In the genomic region with DNA sequence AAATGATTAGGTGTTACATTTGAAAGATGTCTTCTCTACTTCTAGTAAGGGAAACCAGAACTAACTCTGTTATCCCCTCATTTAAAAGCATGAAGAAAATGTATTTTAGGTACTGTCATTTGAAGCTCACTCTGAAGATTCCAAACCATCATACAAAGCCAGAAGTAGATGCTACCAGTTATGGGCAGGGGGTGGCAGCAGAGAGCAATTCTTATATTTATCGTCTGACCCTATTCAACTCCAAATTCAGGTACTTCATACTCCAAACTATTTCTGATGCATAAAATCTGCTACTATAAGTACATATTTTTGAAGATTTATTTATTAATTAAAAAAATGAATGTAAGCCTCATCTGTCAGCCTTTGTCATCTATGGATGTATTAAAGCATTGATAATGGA, we compare ENCODE assay signal across 10 mouse cellular contexts.
DNase-seq lines count a peak whose midpoint lies in the region; ATAC-seq and TF ChIP-seq lines count a peak whose summit lies in the region.
"Had no signal": no experiment of that assay in that cellular context is flagged by ENCODE, and none has a peak within 500 bp of the region (broad histone marks: within the 10 kb centered on the region; RNA-seq: fewer than 3 reads in every experiment).

No protein-coding gene starts in this region.

- H3K36me3 ChIP-seq in liver, adult 2 months (ENCODE audit: control insufficient read depth, insufficient read depth, low read length) = no peaks in the 10 kb centered on the region
- H3K36me3 ChIP-seq in liver, embryonic 11.5 days (ENCODE audit: control insufficient read depth, insufficient read depth, low read length) = no peaks in the 10 kb centered on the region
- H3K36me3 ChIP-seq: embryonic facial prominence, embryonic 15.5 days had no signal

- no peak for TF ChIP-seq POLR2A in liver, adult 2 months (IDR thresholded peaks at IDR 0.05; ENCODE audit: extremely low read depth, insufficient read depth, low read length)

- H3K79me2 ChIP-seq in liver, adult 2 months (ENCODE audit: control insufficient read depth, insufficient read depth, low read length) = no peaks in the 10 kb centered on the region

- no peaks in the 10 kb centered on the region for H3K9me3 ChIP-seq in liver, embryonic 11.5 days (ENCODE audit: control insufficient read depth, low read length)
- H3K9me3 ChIP-seq: embryonic facial prominence, embryonic 15.5 days had no signal

- H3K4me3 ChIP-seq in liver, adult 2 months (ENCODE audit: insufficient read depth, low read depth, low read length) = no peak overlapping the region
- H3K4me3 ChIP-seq in liver, embryonic 11.5 days (ENCODE audit: low read depth, low read length) = no peak overlapping the region
- H3K4me3 ChIP-seq: embryonic facial prominence, embryonic 15.5 days had no signal

- DNase-seq in liver, adult 2 months (ENCODE audit: extremely low read depth, low read depth, low spot score) = peak; percentile 10
- no peak for DNase-seq in liver, embryonic 11.5 days (ENCODE audit: low spot score)
- DNase-seq in ZHBTc4 (ENCODE audit: low read depth, low spot score) = peak; percentile 16
- peak; percentile 66 to 80 for DNase-seq in cerebellum, postnatal 25 days
- peak; percentile 19 to 20 for DNase-seq in left cerebral cortex, postnatal 10 days (ENCODE audit: extremely low spot score in 1 of 2, low spot score in 2 of 2)
- peak; percentile 12 for DNase-seq in right cerebral cortex, postnatal 25 days
- DNase-seq in urinary bladder, postnatal 4 days (ENCODE audit: low spot score in 2 of 2) = no peak

- H3K4me1 ChIP-seq in liver, adult 2 months (ENCODE audit: control insufficient read depth, insufficient read depth, low read length) = no peaks in the 10 kb centered on the region
- no peaks in the 10 kb centered on the region for H3K4me1 ChIP-seq in liver, embryonic 11.5 days (replicated peaks; ENCODE audit: control insufficient read depth, insufficient read depth, low read length)
- H3K4me1 ChIP-seq: embryonic facial prominence, embryonic 15.5 days had no signal

- ATAC-seq in liver, embryonic 11.5 days (replicated peaks; ENCODE audit: low FRiP score) = no peak
- peak; percentile 45 to 59; a peak in 2 of 4 replicates for ATAC-seq in hematopoietic stem cell, adult 5-6 weeks (replicated peaks in 1 of 2; ENCODE audit: insufficient read depth in 1 of 2, low FRiP score in 2 of 2, low TSS enrichment in 1 of 2, low read depth in 1 of 2, poor library complexity in 2 of 2, severe bottlenecking in 2 of 2)

- WGBS in liver, adult 2 months = 9% methylated on average over 1 of the region's 1 CpGs
- WGBS in liver, embryonic 11.5 days = 40% methylated on average over 1 of the region's 1 CpGs

- intact Hi-C loops in left cerebral cortex, postnatal 10 days (cut with DNase I) = no loop called here

- no peak overlapping the region for H3K9ac ChIP-seq in liver, adult 2 months (ENCODE audit: low read depth, low read length)
- no peak overlapping the region for H3K9ac ChIP-seq in liver, embryonic 11.5 days (ENCODE audit: low read depth, low read length)
- H3K9ac ChIP-seq: embryonic facial prominence, embryonic 15.5 days had no signal

- H3K27me3 ChIP-seq in liver, adult 2 months (ENCODE audit: control insufficient read depth, insufficient read depth, low read length) = no peaks in the 10 kb centered on the region
- H3K27me3 ChIP-seq in liver, embryonic 11.5 days (replicated peaks; ENCODE audit: control insufficient read depth, insufficient read depth, low read length) = no peaks in the 10 kb centered on the region
- H3K27me3 ChIP-seq: embryonic facial prominence, embryonic 15.5 days had no signal

- no peak overlapping the region for H3K27ac ChIP-seq in liver, adult 2 months (replicated peaks; ENCODE audit: insufficient read depth, low read depth, low read length)
- H3K27ac ChIP-seq in liver, embryonic 11.5 days (ENCODE audit: low read depth, low read length) = no peak overlapping the region
- H3K27ac ChIP-seq: embryonic facial prominence, embryonic 15.5 days; macrophage had no signal

- H3K4me2 ChIP-seq in liver, embryonic 11.5 days = no peak overlapping the region
- H3K4me2 ChIP-seq: embryonic facial prominence, embryonic 15.5 days had no signal

- peak; percentile 21; the same call in 1 of the 2 replicates for TF ChIP-seq CTCF in liver, adult 2 months (IDR thresholded peaks at IDR 0.05; ENCODE audit: low read depth, low read length)

Comparison
In these comparisons a context has a peak if more than half of its experiments do, and no peak if none do; other contexts are left out.
1. DNase-seq: peak in liver, adult 2 months (single experiment), ZHBTc4 (single experiment), cerebellum, postnatal 25 days (2 of 2), left cerebral cortex, postnatal 10 days (2 of 2) and right cerebral cortex, postnatal 25 days (single experiment); none in liver, embryonic 11.5 days (single experiment) and urinary bladder, postnatal 4 days (0 of 2).